Comparison of ENCODE assay signal across 27 mouse cellular contexts in the genomic region with DNA sequence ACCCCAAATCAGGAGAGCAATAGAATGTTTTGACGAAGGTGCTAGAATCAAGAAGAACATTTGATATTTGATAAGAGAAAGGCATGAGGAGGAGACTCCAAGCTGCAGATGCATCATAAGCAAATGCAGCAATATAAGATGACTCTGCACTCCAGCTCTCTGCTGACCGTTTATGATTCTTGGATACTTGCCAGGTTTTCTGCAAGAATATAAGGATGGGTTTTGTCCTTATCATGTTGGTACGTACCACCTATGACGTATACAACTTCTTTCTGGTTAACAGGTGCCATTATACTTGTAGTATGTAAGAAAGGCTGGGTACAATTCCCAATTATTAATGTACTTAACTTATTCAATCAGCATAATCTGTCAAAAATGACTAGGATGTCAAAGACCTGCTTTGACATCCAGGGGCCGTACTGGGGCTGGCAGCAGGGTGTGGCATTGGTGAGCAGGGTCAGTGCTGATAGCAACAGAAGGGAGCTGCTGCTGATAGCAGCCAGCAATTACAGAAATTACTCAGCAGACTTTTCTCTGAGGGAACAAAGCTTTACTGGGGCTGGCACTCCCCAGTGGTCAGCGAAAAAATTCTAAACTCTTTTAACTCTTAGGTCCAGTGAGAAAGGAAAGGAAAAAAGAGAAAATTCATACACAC. TPM values are rescaled to one million over a fixed set of nuclear protein-coding genes. Genes with fewer than 3 reads are reported as not detected.
DNase-seq lines count a peak whose midpoint lies in the region; ATAC-seq and TF ChIP-seq lines count a peak whose summit lies in the region.
"Had no signal": no experiment of that assay in that cellular context is flagged by ENCODE, and none has a peak within 500 bp of the region (broad histone marks: within the 10 kb centered on the region; RNA-seq: fewer than 3 reads in every experiment).

No protein-coding gene starts in this region.

- no peaks in the 10 kb centered on the region for H3K27me3 ChIP-seq in stomach, embryonic 14.5 days (ENCODE audit: control insufficient read depth, insufficient read depth, low read length)
- H3K27me3 ChIP-seq in stomach, postnatal 0 days (ENCODE audit: control insufficient read depth, insufficient read depth, low read length): no peaks in the 10 kb centered on the region
- H3K27me3 ChIP-seq in liver, embryonic 16.5 days (ENCODE audit: control insufficient read depth, insufficient read depth, low read depth, low read length): no peaks in the 10 kb centered on the region
- H3K27me3 ChIP-seq: forebrain, embryonic 12.5 days; heart, embryonic 15.5 days; midbrain, embryonic 13.5 days had no signal

- H3K4me3 ChIP-seq in stomach, embryonic 14.5 days (ENCODE audit: low read depth, low read length): no peak overlapping the region
- no peak overlapping the region for H3K4me3 ChIP-seq in stomach, postnatal 0 days (ENCODE audit: low read depth, low read length)
- H3K4me3 ChIP-seq in liver, embryonic 16.5 days (ENCODE audit: low read depth, low read length): no peak overlapping the region
- H3K4me3 ChIP-seq: forebrain, embryonic 12.5 days; heart, embryonic 15.5 days; left cerebral cortex, adult 2 months; midbrain, embryonic 13.5 days; myocyte had no signal

- WGBS in stomach, embryonic 14.5 days: 62% methylated on average over 6 of the region's 6 CpGs
- WGBS in stomach, postnatal 0 days: 46% methylated on average over 6 of the region's 6 CpGs
- 54% methylated on average over 6 of the region's 6 CpGs for WGBS in liver, embryonic 16.5 days (ENCODE audit: insufficient replicate concordance)

- no peak overlapping the region for H3K4me2 ChIP-seq in stomach, embryonic 14.5 days (replicated peaks; ENCODE audit: low read depth, low read length)
- no peak overlapping the region for H3K4me2 ChIP-seq in stomach, postnatal 0 days (replicated peaks; ENCODE audit: low read depth)
- no peak overlapping the region for H3K4me2 ChIP-seq in liver, embryonic 16.5 days (ENCODE audit: low read depth, low read length)
- H3K4me2 ChIP-seq: forebrain, embryonic 12.5 days; heart, embryonic 15.5 days; midbrain, embryonic 13.5 days had no signal

- H3K27ac ChIP-seq in stomach, embryonic 14.5 days (ENCODE audit: low read length): no peak overlapping the region
- H3K27ac ChIP-seq in stomach, postnatal 0 days (replicated peaks): no peak overlapping the region
- no peak overlapping the region for H3K27ac ChIP-seq in liver, embryonic 16.5 days (ENCODE audit: low read length)
- H3K27ac ChIP-seq: forebrain, embryonic 12.5 days; heart, embryonic 15.5 days; hindbrain, postnatal 0 days; left cerebral cortex, adult 2 months; midbrain, embryonic 13.5 days had no signal

- DNase-seq in stomach, postnatal 0 days (ENCODE audit: low spot score): no peak
- no peak for DNase-seq in left cerebral cortex, postnatal 14 days (ENCODE audit: low spot score in 2 of 2)
- no peak for DNase-seq in B cell, adult 2 months
- no peak for DNase-seq in yolk sac, embryonic 10.5 days (ENCODE audit: low spot score)
- DNase-seq: cerebellum, adult 8-10 months; heart, postnatal 4 days; kidney, adult 9 months; kidney, postnatal 4 days; layer of hippocampus, adult 9-11 months; lung, adult 2 months; lung, postnatal 4 days; thymus, adult 2 months had no signal

- H3K9me3 ChIP-seq in stomach, embryonic 14.5 days (ENCODE audit: control insufficient read depth, low read depth, low read length): no peaks in the 10 kb centered on the region
- H3K9me3 ChIP-seq in stomach, postnatal 0 days (ENCODE audit: control insufficient read depth, low read length): no peaks in the 10 kb centered on the region
- H3K9me3 ChIP-seq in liver, embryonic 16.5 days (replicated peaks; ENCODE audit: control insufficient read depth, low read length): no peaks in the 10 kb centered on the region
- H3K9me3 ChIP-seq: forebrain, embryonic 12.5 days; heart, embryonic 15.5 days; midbrain, embryonic 13.5 days had no signal

- no peaks in the 10 kb centered on the region for H3K4me1 ChIP-seq in stomach, embryonic 14.5 days (ENCODE audit: control insufficient read depth, insufficient read depth, low read length)
- no peaks in the 10 kb centered on the region for H3K4me1 ChIP-seq in stomach, postnatal 0 days (replicated peaks; ENCODE audit: control insufficient read depth, insufficient read depth)
- no peaks in the 10 kb centered on the region for H3K4me1 ChIP-seq in liver, embryonic 16.5 days (ENCODE audit: control insufficient read depth, low read depth, low read length)
- H3K4me1 ChIP-seq: forebrain, embryonic 12.5 days; heart, embryonic 15.5 days; midbrain, embryonic 13.5 days had no signal

- no peaks in the 10 kb centered on the region for H3K36me3 ChIP-seq in stomach, embryonic 14.5 days (ENCODE audit: control insufficient read depth, insufficient read depth, low read length)
- H3K36me3 ChIP-seq in stomach, postnatal 0 days (ENCODE audit: control insufficient read depth, insufficient read depth, low read length): no peaks in the 10 kb centered on the region
- H3K36me3 ChIP-seq in liver, embryonic 16.5 days (ENCODE audit: control insufficient read depth, insufficient read depth): no peaks in the 10 kb centered on the region
- H3K36me3 ChIP-seq: forebrain, embryonic 12.5 days; heart, embryonic 15.5 days; midbrain, embryonic 13.5 days had no signal

- no peak for TF ChIP-seq CTCF in stomach, postnatal 0 days (IDR thresholded peaks at IDR 0.05; ENCODE audit: low read depth)

- intact Hi-C loops in left cerebral cortex, postnatal 14 days (cut with DNase I): no loop called here

- 0 out of 2 replicates have a peak, but pooled peaks have one; percentile 10 for ATAC-seq in stomach, embryonic 14.5 days (ENCODE audit: insufficient number of reproducible peaks, insufficient read depth, low FRiP score, low read depth)
- ATAC-seq in stomach, postnatal 0 days (ENCODE audit: low FRiP score, low TSS enrichment): no peak
- peak; percentile 77 for ATAC-seq in erythroid progenitor cell, adult 5-6 weeks (replicated peaks; ENCODE audit: low FRiP score, poor library complexity, severe bottlenecking)
- peak; percentile 73 for ATAC-seq in liver, embryonic 16.5 days (ENCODE audit: low read depth)
- ATAC-seq: CD4-positive, CD25-positive, alpha-beta regulatory T cell, adult 4 months; hindbrain, postnatal 0 days; midbrain, embryonic 13.5 days had no signal

- no peak for TF ChIP-seq EP300 in stomach, postnatal 0 days (optimal IDR thresholded peaks at IDR 0.05)

- H3K9ac ChIP-seq in stomach, embryonic 14.5 days (replicated peaks; ENCODE audit: low read depth, low read length): no peak overlapping the region
- no peak overlapping the region for H3K9ac ChIP-seq in stomach, postnatal 0 days (ENCODE audit: low read length)
- H3K9ac ChIP-seq in liver, embryonic 16.5 days (ENCODE audit: low read depth, low read length): no peak overlapping the region
- H3K9ac ChIP-seq: forebrain, embryonic 12.5 days; heart, embryonic 15.5 days; midbrain, embryonic 13.5 days had no signal

RNA-seq across cellular contexts. Expression of gene Amtn, which starts 5.2 kb away (rescaled TPM):
- polyA plus RNA-seq in stomach, embryonic 14.5 days (2014; fragmentation: Nextera tagmentation; extraction: Ambion mirVana): not detected in 2 replicates
- not detected in 2 replicates for polyA plus RNA-seq in stomach, postnatal 0 days (2015; fragmentation: Nextera tagmentation; extraction: Ambion mirVana)
- not detected in 2 replicates for total RNA-seq in erythroid progenitor cell, adult 5-6 weeks (2015; ENCODE audit: low replicate concordance)
- not detected in 2 replicates for total RNA-seq in erythroid progenitor cell, adult 5-6 weeks (2017; ENCODE audit: low replicate concordance)
- not detected in 2 replicates for polyA plus RNA-seq in liver, embryonic 16.5 days (2015; fragmentation: Nextera tagmentation; extraction: Ambion mirVana)
- total RNA-seq in left cerebral cortex, postnatal 14 days (2021): not detected
- total RNA-seq: gastrocnemius, adult 8-10 months; granulocyte monocyte progenitor cell, adult 5-6 weeks; heart, postnatal 4 days; hindbrain, postnatal 0 days; left cerebral cortex, adult 2 months had no signal
- polyA plus RNA-seq: CD4-positive, CD25-positive, alpha-beta regulatory T cell, adult 4 months; forebrain, embryonic 12.5 days; heart, embryonic 15.5 days; hindbrain, postnatal 0 days; limb, embryonic 11.5 days; midbrain, embryonic 13.5 days; myocyte; neural tube, embryonic 14.5 days; small intestine, adult 2 months had no signal

RNA-seq across cellular contexts. Expression of gene Prol1, which starts 53.6 kb away (rescaled TPM):
- not detected in 2 replicates for polyA plus RNA-seq in stomach, embryonic 14.5 days (2014; fragmentation: Nextera tagmentation; extraction: Ambion mirVana)
- polyA plus RNA-seq in stomach, postnatal 0 days (2015; fragmentation: Nextera tagmentation; extraction: Ambion mirVana): not detected in 2 replicates
- total RNA-seq in erythroid progenitor cell, adult 5-6 weeks (2015; ENCODE audit: low replicate concordance): not detected in 2 replicates
- not detected in 2 replicates for total RNA-seq in erythroid progenitor cell, adult 5-6 weeks (2017; ENCODE audit: low replicate concordance)
- polyA plus RNA-seq in liver, embryonic 16.5 days (2015; fragmentation: Nextera tagmentation; extraction: Ambion mirVana): not detected in 2 replicates
- not detected for total RNA-seq in left cerebral cortex, postnatal 14 days (2021)
- total RNA-seq: gastrocnemius, adult 8-10 months; granulocyte monocyte progenitor cell, adult 5-6 weeks; heart, postnatal 4 days; hindbrain, postnatal 0 days; left cerebral cortex, adult 2 months had no signal
- polyA plus RNA-seq: CD4-positive, CD25-positive, alpha-beta regulatory T cell, adult 4 months; forebrain, embryonic 12.5 days; heart, embryonic 15.5 days; hindbrain, postnatal 0 days; limb, embryonic 11.5 days; lung, adult 2 months; midbrain, embryonic 13.5 days; myocyte; neural tube, embryonic 14.5 days; small intestine, adult 2 months; thymus, adult 2 months had no signal
